In genomic region chr6:84211473-84211872, GRCm38 (mm10) we compare ENCODE assay signal across 31 mouse cellular contexts.
DNase-seq lines count a peak whose midpoint lies in the region; ATAC-seq and TF ChIP-seq lines count a peak whose summit lies in the region.
"Had no signal": no experiment of that assay in that cellular context is flagged by ENCODE, and none has a peak within 500 bp of the region (broad histone marks: within the 10 kb centered on the region; RNA-seq: fewer than 3 reads in every experiment).

No protein-coding gene starts in this region.

- no peaks in the 10 kb centered on the region for H3K79me2 ChIP-seq in heart, adult 2 months (replicated peaks; ENCODE audit: control insufficient read depth, insufficient read depth, low read length)

- no peaks in the 10 kb centered on the region; the same call in 1 of the 2 replicates for H3K9me3 ChIP-seq in heart, embryonic 12.5 days (replicated peaks)
- no peaks in the 10 kb centered on the region for H3K9me3 ChIP-seq in embryonic facial prominence, embryonic 13.5 days
- H3K9me3 ChIP-seq in limb, embryonic 14.5 days (ENCODE audit: control insufficient read depth, low read length) = no peaks in the 10 kb centered on the region
- H3K9me3 ChIP-seq in lung, postnatal 0 days (ENCODE audit: low read length) = no peaks in the 10 kb centered on the region
- H3K9me3 ChIP-seq: embryonic facial prominence, embryonic 12.5 days; forebrain, embryonic 13.5 days; intestine, embryonic 15.5 days; limb, embryonic 13.5 days; liver, embryonic 13.5 days; midbrain, embryonic 15.5 days had no signal

- peak overlapping the region; percentile 81 for H3K27ac ChIP-seq in heart, adult 2 months
- H3K27ac ChIP-seq in heart, embryonic 12.5 days (ENCODE audit: poor library complexity, severe bottlenecking) = no peak overlapping the region
- peak overlapping the region; percentile 78; the same call in 1 of the 2 replicates for H3K27ac ChIP-seq in embryonic facial prominence, embryonic 13.5 days
- peak overlapping the region; percentile 33; the same call in 1 of the 2 replicates for H3K27ac ChIP-seq in limb, embryonic 14.5 days (replicated peaks; ENCODE audit: low read depth, low read length)
- H3K27ac ChIP-seq in lung, postnatal 0 days (ENCODE audit: low read length) = no peak overlapping the region
- H3K27ac ChIP-seq: embryonic facial prominence, embryonic 12.5 days; forebrain, embryonic 13.5 days; hindbrain, embryonic 10.5 days; hindbrain, postnatal 0 days; intestine, embryonic 15.5 days; limb, embryonic 13.5 days; liver, embryonic 13.5 days; macrophage; midbrain, embryonic 15.5 days; stomach, postnatal 0 days had no signal

- H3K4me2 ChIP-seq in heart, embryonic 12.5 days = no peak overlapping the region
- H3K4me2 ChIP-seq in embryonic facial prominence, embryonic 13.5 days = no peak overlapping the region
- no peak overlapping the region for H3K4me2 ChIP-seq in limb, embryonic 14.5 days (replicated peaks; ENCODE audit: low read depth, low read length, severe bottlenecking)
- no peak overlapping the region for H3K4me2 ChIP-seq in lung, postnatal 0 days (replicated peaks; ENCODE audit: low read depth, low read length)
- H3K4me2 ChIP-seq: embryonic facial prominence, embryonic 12.5 days; forebrain, embryonic 13.5 days; intestine, embryonic 15.5 days; limb, embryonic 13.5 days; liver, embryonic 13.5 days; midbrain, embryonic 15.5 days had no signal

- H3K9ac ChIP-seq in heart, adult 2 months (ENCODE audit: low read depth, low read length) = no peak overlapping the region; the same call in 1 of the 2 replicates
- no peak overlapping the region for H3K9ac ChIP-seq in heart, embryonic 12.5 days
- 0 out of 2 replicates have a peak overlapping the region, but pooled peaks have one; percentile 8 for H3K9ac ChIP-seq in embryonic facial prominence, embryonic 13.5 days
- no peak overlapping the region for H3K9ac ChIP-seq in limb, embryonic 14.5 days (ENCODE audit: low read depth, low read length, severe bottlenecking)
- H3K9ac ChIP-seq in lung, postnatal 0 days (replicated peaks; ENCODE audit: low read depth) = no peak overlapping the region
- H3K9ac ChIP-seq: embryonic facial prominence, embryonic 12.5 days; forebrain, embryonic 13.5 days; intestine, embryonic 15.5 days; limb, embryonic 13.5 days; liver, embryonic 13.5 days; midbrain, embryonic 15.5 days had no signal

- peak in 1 of 2 experiments; percentile 30 for DNase-seq in heart, adult 2 months
- peak; percentile 51 for DNase-seq in gastrocnemius, postnatal 14 days
- DNase-seq in limb, embryonic 14.5 days (ENCODE audit: low spot score) = no peak
- no peak for DNase-seq in lung, postnatal 0 days (ENCODE audit: low spot score)
- DNase-seq in spleen, postnatal 14 days (ENCODE audit: low spot score in 2 of 2) = no peak
- DNase-seq: adrenal gland, postnatal 10 days; cerebellum, adult 11 months; cerebellum, adult 9-10 months; cerebellum, postnatal 36 days; kidney, postnatal 14 days; layer of hippocampus, adult 9-11 months; liver, embryonic 13.5 days; lung, adult 18-20 months; lung, postnatal 10 days; right cerebral cortex, postnatal 25 days; spleen, adult 18-20 months; thymus, adult 18-20 months; thymus, postnatal 25 days had no signal

- no peak for ATAC-seq in heart, embryonic 12.5 days (ENCODE audit: insufficient number of reproducible peaks, low FRiP score)
- no peak for ATAC-seq in embryonic facial prominence, embryonic 13.5 days (ENCODE audit: insufficient number of reproducible peaks, insufficient read depth, low FRiP score, low TSS enrichment, low read depth)
- no peak for ATAC-seq in limb, embryonic 14.5 days (ENCODE audit: low FRiP score, low read depth)
- ATAC-seq in lung, postnatal 0 days = no peak
- no peak for ATAC-seq in megakaryocyte-erythroid progenitor cell, adult 5-6 weeks (replicated peaks; ENCODE audit: low FRiP score, low TSS enrichment, poor library complexity, severe bottlenecking)
- ATAC-seq: forebrain, embryonic 13.5 days; hindbrain, postnatal 0 days; intestine, embryonic 15.5 days; midbrain, embryonic 15.5 days; Patski had no signal

- no peaks in the 10 kb centered on the region for H3K27me3 ChIP-seq in heart, adult 2 months (ENCODE audit: control insufficient read depth, insufficient read depth, low read length)
- no peaks in the 10 kb centered on the region for H3K27me3 ChIP-seq in heart, embryonic 12.5 days (replicated peaks)
- no peaks in the 10 kb centered on the region for H3K27me3 ChIP-seq in embryonic facial prominence, embryonic 13.5 days
- no peaks in the 10 kb centered on the region for H3K27me3 ChIP-seq in limb, embryonic 14.5 days (ENCODE audit: control insufficient read depth, insufficient read depth, low read length)
- H3K27me3 ChIP-seq in lung, postnatal 0 days (replicated peaks; ENCODE audit: insufficient read depth, low read length) = no peaks in the 10 kb centered on the region
- H3K27me3 ChIP-seq: embryonic facial prominence, embryonic 12.5 days; forebrain, embryonic 13.5 days; intestine, embryonic 15.5 days; limb, embryonic 13.5 days; liver, embryonic 13.5 days; midbrain, embryonic 15.5 days; Patski had no signal

- no peak for TF ChIP-seq CTCF in heart, adult 2 months (IDR thresholded peaks at IDR 0.05)
- TF ChIP-seq CTCF in lung, postnatal 0 days (IDR thresholded peaks at IDR 0.05) = no peak

- no peak for TF ChIP-seq EP300 in heart, adult 2 months (IDR thresholded peaks at IDR 0.05; ENCODE audit: insufficient read depth, low read depth, low read length)
- TF ChIP-seq EP300 in lung, postnatal 0 days (IDR thresholded peaks at IDR 0.05) = no peak

- H3K36me3 ChIP-seq in heart, adult 2 months (ENCODE audit: control insufficient read depth, insufficient read depth, low read length) = no peaks in the 10 kb centered on the region
- peaks cover 18% of the 10 kb centered on the region for H3K36me3 ChIP-seq in heart, embryonic 12.5 days
- H3K36me3 ChIP-seq in embryonic facial prominence, embryonic 13.5 days = no peaks in the 10 kb centered on the region
- no peaks in the 10 kb centered on the region for H3K36me3 ChIP-seq in limb, embryonic 14.5 days (ENCODE audit: control insufficient read depth, insufficient read depth, low read length)
- no peaks in the 10 kb centered on the region for H3K36me3 ChIP-seq in lung, postnatal 0 days (ENCODE audit: insufficient read depth, low read length)
- H3K36me3 ChIP-seq: embryonic facial prominence, embryonic 12.5 days; hindbrain, embryonic 10.5 days; intestine, embryonic 15.5 days; limb, embryonic 13.5 days; liver, embryonic 13.5 days; midbrain, embryonic 15.5 days had no signal

- peaks cover 15% of the 10 kb centered on the region for H3K4me1 ChIP-seq in heart, adult 2 months (ENCODE audit: control insufficient read depth, insufficient read depth, low read length)
- H3K4me1 ChIP-seq in heart, embryonic 12.5 days (replicated peaks) = peaks cover 7% of the 10 kb centered on the region
- H3K4me1 ChIP-seq in embryonic facial prominence, embryonic 13.5 days = peaks cover 34% of the 10 kb centered on the region
- peaks cover 15% of the 10 kb centered on the region for H3K4me1 ChIP-seq in limb, embryonic 14.5 days (ENCODE audit: control insufficient read depth, insufficient read depth, low read length)
- no peaks in the 10 kb centered on the region for H3K4me1 ChIP-seq in lung, postnatal 0 days (ENCODE audit: insufficient read depth, low read depth, low read length)
- H3K4me1 ChIP-seq: forebrain, embryonic 13.5 days; intestine, embryonic 15.5 days; liver, embryonic 13.5 days; midbrain, embryonic 15.5 days had no signal

- H3K4me3 ChIP-seq in heart, adult 2 months = no peak overlapping the region
- no peak overlapping the region for H3K4me3 ChIP-seq in heart, embryonic 12.5 days
- no peak overlapping the region for H3K4me3 ChIP-seq in embryonic facial prominence, embryonic 13.5 days
- H3K4me3 ChIP-seq in limb, embryonic 14.5 days (replicated peaks; ENCODE audit: low read length) = no peak overlapping the region
- H3K4me3 ChIP-seq in lung, postnatal 0 days (ENCODE audit: low read depth, low read length) = no peak overlapping the region
- H3K4me3 ChIP-seq: embryonic facial prominence, embryonic 12.5 days; forebrain, embryonic 13.5 days; hindbrain, embryonic 10.5 days; intestine, embryonic 15.5 days; limb, embryonic 13.5 days; liver, embryonic 13.5 days; midbrain, embryonic 15.5 days had no signal

- intact Hi-C loops in heart, adult 2 months (cut with DNase I) = no loop called here
- intact Hi-C loops in gastrocnemius, postnatal 14 days (cut with DNase I; ENCODE audit: low total_unique reads) = no loop called here

- no peak for TF ChIP-seq POLR2A in heart, adult 2 months (IDR thresholded peaks at IDR 0.05; ENCODE audit: insufficient read depth, low read depth, low read length)
- no peak for TF ChIP-seq POLR2A in limb, embryonic 14.5 days (IDR thresholded peaks at IDR 0.05; ENCODE audit: borderline replicate concordance, extremely low read depth, insufficient read depth, insufficient read length)

- WGBS in heart, adult 2 months = 59% methylated on average over 7 of the region's 7 CpGs
- WGBS in heart, embryonic 12.5 days = 53% methylated on average over 7 of the region's 7 CpGs
- 53% methylated on average over 7 of the region's 7 CpGs for WGBS in embryonic facial prominence, embryonic 13.5 days
- 49% methylated on average over 7 of the region's 7 CpGs for WGBS in limb, embryonic 14.5 days
- WGBS in lung, postnatal 0 days = 67% methylated on average over 7 of the region's 7 CpGs

Comparison
In these comparisons a context has a peak if more than half of its experiments do, and no peak if none do; other contexts are left out.
1. H3K27ac ChIP-seq: peak in heart, adult 2 months (single experiment), embryonic facial prominence, embryonic 13.5 days (single experiment) and limb, embryonic 14.5 days (single experiment); none in heart, embryonic 12.5 days (single experiment) and lung, postnatal 0 days (single experiment).